Mouse (Mus musculus) adrenal gland, adult 2 months (tissue): ENCODE results near the gene Stt3a. TPM values are rescaled to one million over a fixed set of nuclear protein-coding genes. Genes with fewer than 3 reads are reported as not detected.

Source experiments
- DNase-seq: peaks from one replicate; pipeline ENCODE4 v3.0.0; 2021
- polyA plus RNA-seq: library from polyadenylated mRNA; depleted of rRNA; stranded (reverse); fragments of >200 nt; gene quantifications from 2 replicates; pipeline ENCODE4 v1.2.3, GENCODE M21; 2012; rRNA removed
- total RNA-seq, 2 experiments: library from RNA; stranded (reverse); gene quantifications; 2 replicates each; pipeline ENCODE4 v1.2.3; 2021

Stt3a gene
- total and polyA plus RNA-seq, 3 experiments, result 107 to 267 (median 260) TPM

GRCm38 (mm10) chr9:36726131-36727033, 41.1 kb downstream of the Stt3a start:
- DNase-seq, result peak; percentile 92

- no peak for DNase-seq
These were observed 50.9 kb downstream of the Stt3a start for GRCm38 (mm10) chr9:36716624-36717023.

GRCm38 (mm10) chr9:36707304-36707703, 60.2 kb downstream of the Stt3a start:
- DNase-seq, result no peak

GRCm38 (mm10) chr9:36705923-36706322, 61.6 kb downstream of the Stt3a start:
- DNase-seq, result no peak

GRCm38 (mm10) chr9:36694276-36694675, 73.2 kb downstream of the Stt3a start:
- DNase-seq, result no peak

GRCm38 (mm10) chr9:36692920-36693319, 74.6 kb downstream of the Stt3a start, which contains the start of gene Acrv1:
Acrv1 (plus strand) TSS chr9:36693220.
- no peak for DNase-seq

GRCm38 (mm10) chr9:36687329-36687728, 80.2 kb downstream of the Stt3a start:
- DNase-seq, result peak; percentile 5

GRCm38 (mm10) chr9:36681424-36681823, 86.1 kb downstream of the Stt3a start:
- DNase-seq, result no peak

Other genes with a start within 250 kb of the Stt3a start
- not detected for gene Gm5615, start 225.7 kb downstream of the Stt3a start, total RNA-seq
- not detected in 2 replicates for gene Gm5615, start 225.7 kb downstream of the Stt3a start, polyA plus RNA-seq
- not detected for gene Gm17689, start 185.0 kb downstream of the Stt3a start, total RNA-seq
- not detected in 2 replicates for gene Gm17689, start 185.0 kb downstream of the Stt3a start, polyA plus RNA-seq
- gene A630095E13Rik, start 124.3 kb downstream of the Stt3a start, total RNA-seq, result not detected
- not detected in 2 replicates for gene A630095E13Rik, start 124.3 kb downstream of the Stt3a start, polyA plus RNA-seq
- not detected for gene Acrv1, start 74.5 kb downstream of the Stt3a start, total RNA-seq
- not detected in 2 replicates for gene Acrv1, start 74.5 kb downstream of the Stt3a start, polyA plus RNA-seq
- 1 to 10 TPM; 2.1 to 3.8 TPM for gene Chek1, start 40.6 kb downstream of the Stt3a start, total RNA-seq
- gene Chek1, start 40.6 kb downstream of the Stt3a start, polyA plus RNA-seq, result 0.27 and 0.38 TPM in 2 replicates
- gene Ei24, start 29.7 kb upstream of the Stt3a start, total RNA-seq, result 100 to 1,000 TPM; 134 to 147 TPM
- gene Ei24, start 29.7 kb upstream of the Stt3a start, polyA plus RNA-seq, result 200 and 225 TPM in 2 replicates
- gene Fez1, start 54.2 kb upstream of the Stt3a start, total RNA-seq, result 1 to 10 TPM; 2.7 to 7.2 TPM
- 0.74 and 0.76 TPM in 2 replicates for gene Fez1, start 54.2 kb upstream of the Stt3a start, polyA plus RNA-seq